11 mouse cellular contexts compared by ENCODE assay signal in the genomic region with DNA sequence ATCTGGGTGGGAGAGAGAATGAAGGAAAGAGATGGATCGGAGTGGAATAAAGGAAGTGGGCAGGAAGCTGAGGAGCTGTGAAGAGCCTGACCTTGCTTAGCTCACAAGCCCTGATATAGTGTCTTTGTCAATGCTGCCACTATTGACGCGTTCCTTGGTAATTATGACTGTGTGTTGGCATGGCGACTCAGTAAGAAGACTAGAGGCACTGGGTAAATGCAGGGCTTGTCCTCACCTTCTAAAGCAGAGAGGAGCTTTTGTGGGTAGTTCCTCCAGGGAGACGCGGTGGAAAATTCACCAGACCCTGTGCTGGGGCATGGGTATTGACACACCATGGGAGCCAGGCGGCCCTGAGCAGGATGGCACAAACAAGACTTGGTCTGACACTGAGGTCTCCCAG. TPM values are rescaled to one million over a fixed set of nuclear protein-coding genes. Genes with fewer than 3 reads are reported as not detected.
DNase-seq lines count a peak whose midpoint lies in the region; ATAC-seq and TF ChIP-seq lines count a peak whose summit lies in the region.
"Had no signal": no experiment of that assay in that cellular context is flagged by ENCODE, and none has a peak within 500 bp of the region (broad histone marks: within the 10 kb centered on the region; RNA-seq: fewer than 3 reads in every experiment).

No protein-coding gene starts in this region.

- no peak for TF ChIP-seq CTCF in brain, embryonic 14.5 days (IDR thresholded peaks at IDR 0.05; ENCODE audit: borderline replicate concordance, extremely low read depth, insufficient read depth, insufficient read length)

- H3K4me1 ChIP-seq in forebrain, embryonic 10.5 days = peaks cover 100% of the 10 kb centered on the region
- peaks cover 98% of the 10 kb centered on the region for H3K4me1 ChIP-seq in hindbrain, embryonic 13.5 days (replicated peaks)
- peaks cover 73% of the 10 kb centered on the region for H3K4me1 ChIP-seq in midbrain, embryonic 15.5 days

- ATAC-seq in hindbrain, embryonic 13.5 days (ENCODE audit: low FRiP score) = peak; percentile 41
- peak; percentile 19; the same call in 1 of the 2 replicates for ATAC-seq in midbrain, embryonic 15.5 days (replicated peaks)

- H3K9me3 ChIP-seq in forebrain, embryonic 10.5 days = no peaks in the 10 kb centered on the region
- H3K9me3 ChIP-seq in hindbrain, embryonic 13.5 days = no peaks in the 10 kb centered on the region
- H3K9me3 ChIP-seq in midbrain, embryonic 15.5 days = no peaks in the 10 kb centered on the region
- H3K9me3 ChIP-seq: heart, embryonic 10.5 days; kidney, embryonic 15.5 days had no signal

- H3K4me3 ChIP-seq in forebrain, embryonic 10.5 days = peak overlapping the region; percentile 13; the same call in 1 of the 2 replicates
- no peak overlapping the region for H3K4me3 ChIP-seq in hindbrain, embryonic 13.5 days
- H3K4me3 ChIP-seq in midbrain, embryonic 15.5 days = no peak overlapping the region
- H3K4me3 ChIP-seq: heart, embryonic 10.5 days; kidney, embryonic 15.5 days had no signal

- H3K9ac ChIP-seq in hindbrain, embryonic 13.5 days = peak overlapping the region; percentile 61
- H3K9ac ChIP-seq in midbrain, embryonic 15.5 days = no peak overlapping the region
- H3K9ac ChIP-seq: kidney, embryonic 15.5 days had no signal

- H3K27ac ChIP-seq in forebrain, embryonic 10.5 days = peak overlapping the region; percentile 98
- peak overlapping the region; percentile 99 for H3K27ac ChIP-seq in hindbrain, embryonic 13.5 days
- peak overlapping the region; percentile 85 for H3K27ac ChIP-seq in midbrain, embryonic 15.5 days
- H3K27ac ChIP-seq: heart, embryonic 10.5 days; kidney, embryonic 15.5 days had no signal

- 56% methylated on average over 7 of the region's 7 CpGs for WGBS in forebrain, embryonic 10.5 days
- 23% methylated on average over 7 of the region's 7 CpGs for WGBS in hindbrain, embryonic 13.5 days
- WGBS in midbrain, embryonic 15.5 days = 34% methylated on average over 7 of the region's 7 CpGs

- peaks cover 100% of the 10 kb centered on the region for H3K27me3 ChIP-seq in forebrain, embryonic 10.5 days (ENCODE audit: poor library complexity, severe bottlenecking)
- H3K27me3 ChIP-seq in hindbrain, embryonic 13.5 days = 0 out of 2 replicates have a peak, but pooled peaks cover 13% of the 10 kb centered on the region
- H3K27me3 ChIP-seq in midbrain, embryonic 15.5 days (replicated peaks) = no peaks in the 10 kb centered on the region

- peak; percentile 90 for DNase-seq in brain, embryonic 14.5 days (ENCODE audit: low read depth)
- no peak for DNase-seq in forebrain, embryonic 10.5 days (ENCODE audit: extremely low spot score, low spot score)
- no peak for DNase-seq in lung, postnatal 36 days
- DNase-seq in lung, postnatal 10 days = no peak
- no peak for DNase-seq in kidney, postnatal 36 days
- DNase-seq: cerebellum, postnatal 25 days; lung, adult 2 months had no signal

- peak overlapping the region; percentile 63; the same call in 1 of the 2 replicates for H3K4me2 ChIP-seq in hindbrain, embryonic 13.5 days
- no peak overlapping the region for H3K4me2 ChIP-seq in midbrain, embryonic 15.5 days
- H3K4me2 ChIP-seq: kidney, embryonic 15.5 days had no signal

- H3K36me3 ChIP-seq in forebrain, embryonic 10.5 days (replicated peaks) = peaks cover 83% of the 10 kb centered on the region
- H3K36me3 ChIP-seq in hindbrain, embryonic 13.5 days = peaks cover 19% of the 10 kb centered on the region; the same call in 1 of the 2 replicates
- H3K36me3 ChIP-seq in midbrain, embryonic 15.5 days (replicated peaks) = no peaks in the 10 kb centered on the region
- H3K36me3 ChIP-seq: heart, embryonic 10.5 days; kidney, embryonic 15.5 days had no signal

- TF ChIP-seq POLR2A in brain, embryonic 14.5 days (IDR thresholded peaks at IDR 0.05; ENCODE audit: borderline replicate concordance, extremely low read depth, insufficient read depth, insufficient read length, poor library complexity, severe bottlenecking) = no peak

RNA-seq across cellular contexts. Expression of a gene that starts 52.8 kb away (rescaled TPM):
- 44.7 and 55.4 TPM in 2 replicates for polyA plus RNA-seq in brain, embryonic 14.5 days (2012; rRNA removed)
- polyA plus RNA-seq in forebrain, embryonic 10.5 days (2016; fragmentation: Nextera tagmentation; extraction: Ambion mirVana) = 42.1 and 46.4 TPM in 2 replicates
- 21.9 and 22.5 TPM in 2 replicates for polyA plus RNA-seq in hindbrain, embryonic 13.5 days (2015; fragmentation: Nextera tagmentation; extraction: Ambion mirVana)
- polyA plus RNA-seq in midbrain, embryonic 15.5 days (2015; fragmentation: Nextera tagmentation; extraction: Ambion mirVana) = 22.7 and 27.0 TPM in 2 replicates
